Mouse (Mus musculus) limb, embryonic 11.5 days (tissue): ENCODE measurements around the gene Tspan32. TPM values are rescaled to one million over a fixed set of nuclear protein-coding genes. Genes with fewer than 3 reads are reported as not detected.

ENCODE experiments used
- ATAC-seq: fragments of 200-750 bp; cut with Nextera tagmentation; 2 replicates; pipeline ENCODE4 v1.8.0; 2017; ENCODE audit warnings: low read depth; ENCODE audit not compliant: insufficient number of reproducible peaks, low FRiP score, low TSS enrichment
- DNase-seq: peaks from one replicate; pipeline ENCODE4 v3.0.0-alpha.2; 2015; ENCODE audit warnings: low spot score
- H3K27ac ChIP-seq: fragments of 300-500 bp; sonication (generic); replicated peaks from 2 replicates; pipeline ENCODE4 v1.5.1; 2014; ENCODE audit warnings: low read depth, mild to moderate bottlenecking, low read length
- H3K27me3 ChIP-seq: fragments of 300-500 bp; sonication (generic); 2 replicates; pipeline ENCODE4 v1.6.1; 2014; ENCODE audit warnings: mild to moderate bottlenecking, low read length, mixed read lengths; ENCODE audit not compliant: control insufficient read depth, insufficient read depth
- H3K36me3 ChIP-seq: fragments of 300-500 bp; sonication (generic); 2 replicates; pipeline ENCODE4 v1.6.1; 2014; ENCODE audit warnings: mild to moderate bottlenecking, low read length, moderate library complexity, mixed read lengths; ENCODE audit not compliant: control insufficient read depth, insufficient read depth
- H3K4me1 ChIP-seq: fragments of 300-500 bp; sonication (generic); 2 replicates; pipeline ENCODE4 v1.6.1; 2014; ENCODE audit warnings: low read length, mixed read lengths; ENCODE audit not compliant: control insufficient read depth, insufficient read depth
- H3K4me2 ChIP-seq: fragments of 300-500 bp; sonication (generic); 2 replicates; pipeline ENCODE4 v1.6.1; 2014; ENCODE audit warnings: low read depth, mild to moderate bottlenecking, moderate library complexity; ENCODE audit not compliant: severe bottlenecking
- H3K4me3 ChIP-seq: fragments of 300-500 bp; sonication (generic); 2 replicates; pipeline ENCODE4 v1.5.1; 2014; ENCODE audit warnings: low read depth, low read length
- H3K9ac ChIP-seq: fragments of 300-500 bp; sonication (generic); 2 replicates; pipeline ENCODE4 v1.6.1; 2014; ENCODE audit warnings: mild to moderate bottlenecking, low read length
- H3K9me3 ChIP-seq: fragments of 300-500 bp; sonication (generic); 2 replicates; pipeline ENCODE4 v1.6.1; 2016; ENCODE audit warnings: low read length; ENCODE audit not compliant: control insufficient read depth
- WGBS: fragments of 180-500 bp; shearing (Covaris S2); extraction: QIAGEN DNeasy Blood & Tissue Kit; methylation state at CpG from one replicate; pipeline ENCODE4 v1.1.7; 2014; 5-methylcytosine and 5-hydroxymethylcytosine counted together
- polyA plus RNA-seq: library from polyadenylated mRNA; unstranded; fragments of >200 nt; fragmentation: Nextera tagmentation; extraction: Ambion mirVana; gene quantifications from 2 replicates; pipeline ENCODE4 v1.2.1, GENCODE M21; 2014

Tspan32 gene
- polyA plus RNA-seq: 3.8 and 4.8 TPM in 2 replicates

- no peaks in the 10 kb centered on the region for H3K36me3 ChIP-seq
- no peak within 1 kb of the TSS for H3K4me2 ChIP-seq
- H3K4me1 ChIP-seq: peaks cover 25% of the 10 kb centered on the region
- H3K4me3 ChIP-seq: no peak within 1 kb of the TSS; the same call in 1 of the 2 replicates
- H3K9me3 ChIP-seq: no peaks in the 10 kb centered on the region
- no peak within 1 kb of the TSS; the same call in 1 of the 2 replicates for H3K9ac ChIP-seq
- no peak within 1 kb of the TSS for H3K27ac ChIP-seq
- no peak for ATAC-seq
- no peak for DNase-seq
- 83% methylated on average over 4 of the region's 4 CpGs for WGBS
- no peaks in the 10 kb centered on the region for H3K27me3 ChIP-seq
Measured at GRCm38 (mm10) chr7:143004727-143005343, at the start of gene Tspan32. TSS of gene Tspan32 (plus strand) at chr7:143005046.

GRCm38 (mm10) chr7:142956018-142956417 lies 48.8 kb upstream of the Tspan32 start:
- Histone ChIP-seq H3K36me3 (no peaks in the 10 kb centered on the region), H3K9ac (no peak overlapping the region), H3K27me3 (no peaks in the 10 kb centered on the region), H3K4me2 (no peak overlapping the region), H3K27ac (no peak overlapping the region), H3K4me3 (no peak overlapping the region), H3K9me3 (no peaks in the 10 kb centered on the region), H3K4me1 (no peaks in the 10 kb centered on the region)
- 83% methylated on average over 2 of the region's 2 CpGs for WGBS
- ATAC-seq (no peak), DNase-seq (no peak)

- H3K9me3 ChIP-seq: no peaks in the 10 kb centered on the region
- H3K27me3 ChIP-seq: no peaks in the 10 kb centered on the region
- no peak overlapping the region for H3K27ac ChIP-seq
- no peak overlapping the region for H3K9ac ChIP-seq
- DNase-seq (no peak), ATAC-seq (no peak)
- no peaks in the 10 kb centered on the region for H3K4me1 ChIP-seq
- H3K4me2 ChIP-seq: no peak overlapping the region
- H3K4me3 ChIP-seq: no peak overlapping the region
- WGBS: 93% methylated on average over 1 of the region's 1 CpGs
- no peaks in the 10 kb centered on the region for H3K36me3 ChIP-seq
Measured at GRCm38 (mm10) chr7:142958817-142959216, 46.0 kb upstream of the Tspan32 start.

GRCm38 (mm10) chr7:142959752-142960151 lies 45.1 kb upstream of the Tspan32 start:
- Histone ChIP-seq H3K4me1 (no peaks in the 10 kb centered on the region), H3K27me3 (peaks cover 1% of the 10 kb centered on the region; the same call in 1 of the 2 replicates), H3K9me3 (no peaks in the 10 kb centered on the region), H3K4me2 (no peak overlapping the region), H3K9ac (no peak overlapping the region), H3K4me3 (no peak overlapping the region), H3K36me3 (no peaks in the 10 kb centered on the region), H3K27ac (no peak overlapping the region)
- no peak for ATAC-seq
- no peak for DNase-seq
- WGBS: 79% methylated on average over 4 of the region's 4 CpGs

GRCm38 (mm10) chr7:142967414-142967883 lies 37.4 kb upstream of the Tspan32 start:
- Histone ChIP-seq H3K9me3 (no peaks in the 10 kb centered on the region), H3K4me3 (peak overlapping the region; percentile 38), H3K27ac (no peak overlapping the region), H3K9ac (no peak overlapping the region), H3K4me2 (peak overlapping the region; percentile 93), H3K36me3 (no peaks in the 10 kb centered on the region), H3K4me1 (peaks cover 16% of the 10 kb centered on the region), H3K27me3 (peaks cover 61% of the 10 kb centered on the region)
- under 1% methylated on average over 35 of the region's 36 CpGs for WGBS
- DNase-seq (peak; percentile 60), ATAC-seq (no peak)

- Histone ChIP-seq H3K4me2 (peak overlapping the region; percentile 93), H3K4me3 (peak overlapping the region; percentile 38), H3K4me1 (peaks cover 16% of the 10 kb centered on the region), H3K36me3 (no peaks in the 10 kb centered on the region), H3K9ac (peak overlapping the region; percentile 31), H3K27ac (no peak overlapping the region), H3K9me3 (no peaks in the 10 kb centered on the region), H3K27me3 (peaks cover 61% of the 10 kb centered on the region)
- ATAC-seq (peak; percentile 58; the same call in 1 of the 2 replicates), DNase-seq (peak; percentile 80)
- under 1% methylated on average over 77 of the region's 90 CpGs for WGBS
Measured at GRCm38 (mm10) chr7:142967884-142968808, 36.7 kb upstream of the Tspan32 start.

- WGBS: under 1% methylated on average over 51 of the region's 51 CpGs
- Histone ChIP-seq H3K9me3 (no peaks in the 10 kb centered on the region), H3K27ac (no peak within 1 kb of the TSS), H3K9ac (peak within 1 kb of the TSS; percentile 31), H3K27me3 (peaks cover 61% of the 10 kb centered on the region), H3K36me3 (no peaks in the 10 kb centered on the region), H3K4me2 (peak within 1 kb of the TSS; percentile 93), H3K4me3 (peak within 1 kb of the TSS; percentile 38), H3K4me1 (peaks cover 16% of the 10 kb centered on the region)
- DNase-seq (peak; percentile 68), ATAC-seq (peak; percentile 21)
Measured at GRCm38 (mm10) chr7:142968809-142969511, 35.9 kb upstream of the Tspan32 start, which contains the start of gene Ascl2. TSS of gene Ascl2 (minus strand) at chr7:142969264.

GRCm38 (mm10) chr7:142981908-142982307 lies 22.9 kb upstream of the Tspan32 start:
- no peaks in the 10 kb centered on the region for H3K36me3 ChIP-seq

More at GRCm38 (mm10) chr7:142981908-142982307, 22.9 kb upstream of the Tspan32 start:
- H3K4me3 ChIP-seq: no peak overlapping the region
- DNase-seq (no peak), ATAC-seq (no peak)
- no peaks in the 10 kb centered on the region for H3K9me3 ChIP-seq
- no peak overlapping the region for H3K4me2 ChIP-seq
- no peak overlapping the region for H3K27ac ChIP-seq
- H3K9ac ChIP-seq: no peak overlapping the region
- H3K27me3 ChIP-seq: no peaks in the 10 kb centered on the region
- H3K4me1 ChIP-seq: no peaks in the 10 kb centered on the region
- WGBS: 68% methylated on average over 4 of the region's 4 CpGs
